Mouse (Mus musculus): ENCODE data around the gene Immp2l. TPM values are rescaled to one million over a fixed set of nuclear protein-coding genes. Genes with fewer than 3 reads are reported as not detected.
A peak's percentile ranks its signal among the peaks of the same experiment; 100 is the strongest.
"Not testable (repeated sequence)": the region's sequence is repeated elsewhere in the genome, so short reads cannot be mapped to it uniquely, and the experiment has no call there.

Gene Immp2l
- total and polyA plus RNA-seq, 2 experiments from 2014 or later, result 1.7 to 10.9 TPM

DNA sequence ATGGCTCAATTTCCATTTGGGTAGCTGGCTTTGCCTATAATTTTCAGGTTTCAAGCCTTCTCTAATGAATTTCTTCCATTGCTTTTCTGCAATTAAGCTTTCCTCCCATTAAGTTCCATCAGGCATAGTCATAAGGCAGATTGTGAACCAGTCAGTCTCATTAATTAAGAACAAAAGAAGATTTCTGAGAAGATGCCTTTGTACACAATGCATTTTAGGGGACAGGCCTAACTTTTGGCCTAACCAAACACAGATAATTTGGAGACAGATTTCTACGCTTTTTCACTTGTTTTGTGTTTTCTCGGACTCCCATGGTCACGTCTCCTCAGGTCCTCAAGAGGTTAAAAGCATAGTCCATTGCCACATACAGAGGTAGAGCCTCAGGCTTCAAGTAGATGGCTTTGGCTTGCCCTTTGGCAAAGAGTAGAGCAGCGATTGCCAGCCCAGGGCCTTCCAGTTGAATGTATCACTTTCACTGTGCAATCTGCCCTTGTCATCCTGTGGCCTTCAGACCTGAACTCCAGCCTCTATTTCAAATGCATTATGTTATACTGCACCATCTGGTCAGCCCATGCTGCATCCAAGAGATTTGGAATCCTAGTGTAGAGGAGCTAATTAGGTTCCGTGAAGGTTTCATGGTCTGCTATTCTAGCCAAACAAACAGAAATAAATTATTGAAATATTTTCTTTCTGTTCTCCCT is 750.9 kb downstream of the Immp2l start:
- no peak overlapping the region for H3K4me3 ChIP-seq (ENCODE audit: low read length)
- no peak overlapping the region for H3K4me2 ChIP-seq (ENCODE audit: low read depth, low read length)
- no peaks in the 10 kb centered on the region for H3K9me3 ChIP-seq (ENCODE audit: low read length)
- H3K36me3 ChIP-seq (ENCODE audit: insufficient read depth, low read length), result no peaks in the 10 kb centered on the region
- WGBS, result 76% methylated on average over 5 of the region's 5 CpGs
- no peak for TF ChIP-seq CTCF (IDR thresholded peaks at IDR 0.05; ENCODE audit: low read depth)
- DNase-seq (ENCODE audit: low spot score) (peak; percentile 67), ATAC-seq (peak; percentile 67)
- no peaks in the 10 kb centered on the region for H3K27me3 ChIP-seq (ENCODE audit: insufficient read depth, low read length)
- no peak overlapping the region for H3K27ac ChIP-seq
- no peak overlapping the region for H3K9ac ChIP-seq (replicated peaks; ENCODE audit: low read length)
- H3K4me1 ChIP-seq (ENCODE audit: insufficient read depth, low read length), result no peaks in the 10 kb centered on the region

DNA sequence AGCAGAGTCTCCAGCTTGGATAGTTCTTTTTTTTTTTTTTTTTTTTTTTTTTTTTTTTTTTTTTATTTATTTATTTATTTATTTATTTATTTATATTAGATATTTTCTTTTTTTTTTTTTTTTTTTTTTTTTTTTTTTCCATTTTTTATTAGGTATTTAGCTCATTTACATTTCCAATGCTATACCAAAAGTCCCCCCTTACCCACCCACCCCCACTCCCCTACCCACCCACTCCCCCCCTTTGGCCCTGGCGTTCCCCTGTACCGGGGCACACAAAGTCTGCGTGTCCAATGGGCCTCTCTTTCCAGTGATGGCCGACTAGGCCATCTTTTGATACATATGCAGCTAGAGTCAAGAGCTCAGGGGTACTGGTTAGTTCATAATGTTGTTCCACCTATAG is 753.9 kb downstream of the Immp2l start:
- H3K9ac ChIP-seq (replicated peaks; ENCODE audit: low read length); H3K36me3 ChIP-seq (ENCODE audit: insufficient read depth, low read length); DNase-seq (ENCODE audit: low spot score); ATAC-seq; H3K9me3 ChIP-seq (ENCODE audit: low read length); H3K27me3 ChIP-seq (ENCODE audit: insufficient read depth, low read length); H3K4me1 ChIP-seq (ENCODE audit: insufficient read depth, low read length); H3K4me3 ChIP-seq (ENCODE audit: low read length); H3K27ac ChIP-seq; H3K4me2 ChIP-seq (ENCODE audit: low read depth, low read length): not testable (repeated sequence)
- no CpG with 5 or more reads among the region's 4 CpGs for WGBS

DNA sequence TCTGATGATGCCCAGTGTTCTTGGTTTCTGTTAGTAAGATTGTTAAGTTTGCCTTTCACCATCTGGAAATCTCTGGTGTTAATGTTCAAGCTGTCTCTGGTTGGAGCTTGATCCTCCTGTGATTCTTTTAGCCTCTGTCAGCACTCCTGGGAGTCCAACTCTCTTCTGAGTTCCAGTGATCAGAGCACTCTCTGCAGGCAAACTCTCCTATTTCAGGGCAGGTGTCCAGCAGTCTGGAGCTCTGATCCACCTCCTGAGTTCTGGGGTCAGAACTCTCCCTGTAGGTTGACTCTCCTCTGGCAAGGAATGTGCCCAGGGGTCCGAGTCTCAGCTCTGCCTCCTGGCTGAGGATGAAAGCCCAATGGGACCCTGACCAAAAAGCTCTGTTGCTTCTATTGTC is 769.8 kb downstream of the Immp2l start:
- not testable (repeated sequence) for ATAC-seq
- 75% methylated on average over 1 of the region's 1 CpGs for WGBS

DNA sequence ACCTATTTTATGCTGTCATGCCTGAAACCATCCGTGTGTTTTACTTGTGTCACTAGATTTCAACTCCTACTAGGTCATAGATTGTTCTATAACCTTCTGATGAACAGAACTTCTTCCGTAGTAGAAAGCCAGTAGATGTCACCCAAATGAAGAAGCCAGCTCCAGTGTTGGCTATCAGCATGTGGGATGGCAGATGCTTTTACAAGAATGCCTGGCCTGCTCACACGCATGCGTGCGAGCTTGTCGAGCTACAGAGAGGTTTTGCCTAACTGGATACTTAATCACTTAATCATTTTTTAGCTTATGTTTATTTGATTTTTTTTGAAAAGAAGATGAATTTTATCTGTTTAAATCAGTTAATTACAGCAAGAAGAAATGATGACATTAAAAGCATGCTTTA is 805.6 kb downstream of the Immp2l start:
- no peaks in the 10 kb centered on the region for H3K4me1 ChIP-seq (ENCODE audit: insufficient read depth, low read length)
- 74% methylated on average over 6 of the region's 6 CpGs for WGBS
- no peak for TF ChIP-seq CTCF (IDR thresholded peaks at IDR 0.05; ENCODE audit: low read depth)
- DNase-seq (ENCODE audit: low spot score) (no peak), ATAC-seq (no peak)
- H3K36me3 ChIP-seq (ENCODE audit: insufficient read depth, low read length), result no peaks in the 10 kb centered on the region
- no peaks in the 10 kb centered on the region for H3K9me3 ChIP-seq (ENCODE audit: low read length)
- no peaks in the 10 kb centered on the region for H3K27me3 ChIP-seq (ENCODE audit: insufficient read depth, low read length)
- H3K4me2 ChIP-seq (ENCODE audit: low read depth, low read length), result no peak overlapping the region
- H3K27ac ChIP-seq, result no peak overlapping the region
- H3K9ac ChIP-seq (replicated peaks; ENCODE audit: low read length), result no peak overlapping the region
- no peak overlapping the region for H3K4me3 ChIP-seq (ENCODE audit: low read length)

More for the DNA sequence above, 769.8 kb downstream of the Immp2l start:
- not testable (repeated sequence) for H3K4me2 ChIP-seq (ENCODE audit: low read depth, low read length); H3K9me3 ChIP-seq (ENCODE audit: low read length); H3K36me3 ChIP-seq (ENCODE audit: insufficient read depth, low read length); H3K27me3 ChIP-seq (ENCODE audit: insufficient read depth, low read length); DNase-seq (ENCODE audit: low spot score); H3K4me3 ChIP-seq (ENCODE audit: low read length); H3K9ac ChIP-seq (replicated peaks; ENCODE audit: low read length); H3K27ac ChIP-seq; H3K4me1 ChIP-seq (ENCODE audit: insufficient read depth, low read length)

DNA sequence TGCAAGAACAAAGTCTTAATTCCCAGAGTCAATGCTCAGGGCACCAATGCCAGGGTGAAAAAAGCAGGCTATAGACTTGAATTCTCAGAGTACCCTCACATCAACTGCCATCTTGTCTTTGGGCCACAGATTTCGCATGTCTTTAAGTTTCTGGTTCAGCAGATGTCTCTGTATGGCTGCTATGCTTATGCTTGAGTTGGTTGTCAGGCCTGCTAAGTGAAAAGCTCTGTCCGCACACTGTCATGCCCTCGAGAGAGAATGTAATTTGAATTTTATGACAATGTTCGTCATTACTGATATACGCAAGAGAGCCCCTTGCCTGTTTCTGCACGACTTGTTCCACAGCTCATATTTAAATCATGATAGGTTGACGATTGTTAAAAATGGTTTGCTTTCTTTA is 807.8 kb downstream of the Immp2l start:
- TF ChIP-seq CTCF (IDR thresholded peaks at IDR 0.05; ENCODE audit: low read depth), result no peak
- Histone ChIP-seq H3K4me3 (ENCODE audit: low read length) (no peak overlapping the region), H3K27me3 (ENCODE audit: insufficient read depth, low read length) (no peaks in the 10 kb centered on the region), H3K27ac (no peak overlapping the region), H3K4me1 (ENCODE audit: insufficient read depth, low read length) (no peaks in the 10 kb centered on the region), H3K36me3 (ENCODE audit: insufficient read depth, low read length) (no peaks in the 10 kb centered on the region), H3K4me2 (ENCODE audit: low read depth, low read length) (no peak overlapping the region), H3K9ac (replicated peaks; ENCODE audit: low read length) (no peak overlapping the region), H3K9me3 (ENCODE audit: low read length) (no peaks in the 10 kb centered on the region)
- DNase-seq (ENCODE audit: low spot score) (peak; percentile 24), ATAC-seq (no peak)
- WGBS, result 66% methylated on average over 7 of the region's 7 CpGs

DNA sequence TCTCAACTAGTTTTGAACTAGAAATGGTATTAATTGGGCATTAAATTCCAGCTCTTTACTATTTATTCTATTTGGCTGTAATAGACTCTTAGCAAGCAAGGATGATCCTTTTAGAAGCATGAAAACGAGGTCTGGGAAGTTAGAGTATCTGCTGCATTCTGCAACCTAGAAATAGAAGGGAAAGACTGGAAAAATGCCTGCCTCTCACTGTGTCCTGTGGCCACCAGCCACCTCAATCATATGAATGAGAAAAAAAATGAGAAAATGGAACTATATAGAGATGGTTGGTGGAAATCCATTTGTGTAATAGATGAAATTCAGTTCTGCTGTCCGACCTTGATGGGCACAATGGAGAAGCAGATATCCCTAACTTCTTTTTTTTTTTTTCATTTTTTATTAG is 810.8 kb downstream of the Immp2l start:
- ATAC-seq (no peak), DNase-seq (ENCODE audit: low spot score) (no peak)
- Histone ChIP-seq H3K9ac (replicated peaks; ENCODE audit: low read length) (no peak overlapping the region), H3K4me2 (ENCODE audit: low read depth, low read length) (no peak overlapping the region), H3K4me3 (ENCODE audit: low read length) (no peak overlapping the region), H3K27me3 (ENCODE audit: insufficient read depth, low read length) (no peaks in the 10 kb centered on the region), H3K27ac (no peak overlapping the region), H3K9me3 (ENCODE audit: low read length) (no peaks in the 10 kb centered on the region), H3K4me1 (ENCODE audit: insufficient read depth, low read length) (no peaks in the 10 kb centered on the region), H3K36me3 (ENCODE audit: insufficient read depth, low read length) (no peaks in the 10 kb centered on the region)
- TF ChIP-seq CTCF (IDR thresholded peaks at IDR 0.05; ENCODE audit: low read depth), result no peak
- 84% methylated on average over 2 of the region's 2 CpGs for WGBS

DNA sequence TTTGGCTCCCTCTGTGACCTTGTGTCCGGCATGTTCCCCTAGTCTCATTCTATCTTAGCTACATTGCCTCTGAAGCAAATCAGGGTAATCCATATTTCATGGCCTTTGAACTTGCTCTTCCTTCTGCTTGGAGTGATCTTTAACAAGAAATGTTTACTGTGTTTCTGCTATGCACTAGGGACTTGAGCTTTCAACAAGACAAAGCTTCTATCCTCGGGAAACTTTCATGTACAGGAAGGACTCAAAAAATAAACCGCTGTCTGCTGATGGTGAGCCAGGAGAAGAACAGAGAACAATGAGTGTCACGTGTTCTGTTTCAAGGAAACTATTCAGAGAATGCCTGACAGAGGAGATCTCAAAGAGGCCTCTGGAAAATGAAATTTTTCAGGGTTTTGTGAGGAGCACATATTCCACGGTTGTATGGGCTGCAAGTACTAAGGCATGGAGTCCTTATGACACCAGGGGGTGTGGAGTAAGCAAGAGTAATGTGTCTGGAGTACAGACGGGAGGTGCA is 814.5 kb downstream of the Immp2l start:
- Histone ChIP-seq H3K36me3 (ENCODE audit: insufficient read depth, low read length) (no peaks in the 10 kb centered on the region), H3K27ac (no peak overlapping the region), H3K9ac (replicated peaks; ENCODE audit: low read length) (no peak overlapping the region), H3K9me3 (ENCODE audit: low read length) (no peaks in the 10 kb centered on the region), H3K4me3 (ENCODE audit: low read length) (no peak overlapping the region), H3K4me1 (ENCODE audit: insufficient read depth, low read length) (no peaks in the 10 kb centered on the region), H3K4me2 (ENCODE audit: low read depth, low read length) (no peak overlapping the region), H3K27me3 (ENCODE audit: insufficient read depth, low read length) (no peaks in the 10 kb centered on the region)
- no peak for ATAC-seq
- no peak for TF ChIP-seq CTCF (IDR thresholded peaks at IDR 0.05; ENCODE audit: low read depth)
- DNase-seq (ENCODE audit: low spot score), result no peak
- 62% methylated on average over 6 of the region's 6 CpGs for WGBS

Data from hindbrain, postnatal 0 days (tissue).